Mouse (Mus musculus) midbrain, embryonic 15.5 days (tissue): ENCODE measurements at regions not wholly inside any gene's neighbourhood (a gene's known extent, or its start where the extent isn't known, plus 50 kb on each side); places are given as distances from the start of the nearest gene placed in this dataset.

ENCODE experiments used
- ATAC-seq: fragments of 200-750 bp; cut with Nextera tagmentation; replicated peaks from 2 replicates; pipeline ENCODE4 v1.8.0; 2017; ENCODE audit warnings: moderate TSS enrichment
- H3K27ac ChIP-seq: fragments of 300-500 bp; sonication (generic); 2 replicates; pipeline ENCODE4 v1.5.1; 2015; ENCODE audit warnings: mild to moderate bottlenecking, inconsistent platforms
- H3K27me3 ChIP-seq: fragments of 300-500 bp; sonication (generic); replicated peaks from 2 replicates; pipeline ENCODE4 v1.6.1; 2015; ENCODE audit warnings: inconsistent platforms
- H3K36me3 ChIP-seq: fragments of 300-500 bp; sonication (generic); replicated peaks from 2 replicates; pipeline ENCODE4 v1.6.1; 2015; ENCODE audit warnings: inconsistent platforms
- H3K4me1 ChIP-seq: fragments of 300-500 bp; sonication (generic); 2 replicates; pipeline ENCODE4 v1.6.1; 2015; ENCODE audit warnings: inconsistent platforms
- H3K4me2 ChIP-seq: fragments of 300-500 bp; sonication (generic); 2 replicates; pipeline ENCODE4 v1.6.1; 2015; ENCODE audit warnings: inconsistent platforms, mild to moderate bottlenecking, moderate library complexity
- H3K4me3 ChIP-seq: fragments of 300-500 bp; sonication (generic); 2 replicates; pipeline ENCODE4 v1.5.1; 2015; ENCODE audit warnings: mild to moderate bottlenecking, inconsistent platforms
- H3K9ac ChIP-seq: fragments of 300-500 bp; sonication (generic); 2 replicates; pipeline ENCODE4 v1.6.1; 2015; ENCODE audit warnings: mild to moderate bottlenecking, inconsistent platforms
- H3K9me3 ChIP-seq: fragments of 300-500 bp; sonication (generic); 2 replicates; pipeline ENCODE4 v1.6.1; 2016; ENCODE audit warnings: inconsistent platforms
- WGBS: fragments of 180-500 bp; shearing (Covaris S2); methylation state at CpG from one replicate; pipeline ENCODE4 v1.1.7; 2015; ENCODE audit warnings: mixed read lengths; 5-methylcytosine and 5-hydroxymethylcytosine counted together

DNA sequence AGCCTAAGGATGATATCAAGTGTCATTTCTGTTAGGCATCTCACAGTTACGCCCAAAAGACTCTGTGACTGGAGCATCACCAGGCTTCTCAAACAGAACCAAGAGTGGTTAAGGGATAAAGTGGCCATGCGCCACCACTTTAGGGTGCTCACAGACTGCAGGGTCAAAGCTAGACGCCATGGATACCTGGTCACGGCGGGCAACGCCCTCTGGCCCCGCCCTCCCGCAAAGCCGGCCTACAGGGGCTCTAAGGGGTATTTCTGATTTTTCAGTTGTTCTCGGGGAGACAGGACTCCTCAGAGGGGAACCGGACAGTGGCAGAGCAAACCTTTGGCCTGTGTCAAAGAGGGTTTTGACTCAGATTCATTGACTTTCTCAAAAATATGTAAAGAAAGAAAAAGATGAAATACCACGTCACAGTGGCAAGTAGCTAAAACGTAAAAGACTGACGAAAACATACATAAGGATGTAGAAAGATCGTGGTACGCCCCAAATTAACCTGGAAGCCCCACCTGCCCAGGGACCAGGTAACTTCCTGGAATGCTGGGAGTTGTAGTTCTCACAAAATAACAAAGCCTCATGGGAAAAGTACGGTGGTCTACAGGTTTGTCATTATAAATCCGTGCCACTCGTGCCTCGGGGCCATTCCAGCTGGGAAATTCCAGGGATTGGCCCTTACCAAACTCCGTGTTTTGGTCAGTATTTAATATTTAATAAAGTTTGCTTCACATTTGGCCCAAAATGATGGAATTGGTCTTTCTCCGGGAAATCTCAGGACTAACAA lies 116.1 kb upstream of the Arid2 start:
- no peaks in the 10 kb centered on the region for H3K9me3 ChIP-seq
- no peaks in the 10 kb centered on the region for H3K36me3 ChIP-seq
- WGBS: 14% methylated on average over 22 of the region's 22 CpGs
- peak overlapping the region; percentile 58 for H3K4me2 ChIP-seq
- H3K4me1 ChIP-seq: peaks cover 10% of the 10 kb centered on the region
- peak overlapping the region; percentile 34; the same call in 1 of the 2 replicates for H3K27ac ChIP-seq
- peak overlapping the region; percentile 21; the same call in 1 of the 2 replicates for H3K9ac ChIP-seq
- ATAC-seq: peak; percentile 83
- H3K4me3 ChIP-seq: peak overlapping the region; percentile 36
- H3K27me3 ChIP-seq: 0 out of 2 replicates have a peak, but pooled peaks cover 3% of the 10 kb centered on the region

DNA sequence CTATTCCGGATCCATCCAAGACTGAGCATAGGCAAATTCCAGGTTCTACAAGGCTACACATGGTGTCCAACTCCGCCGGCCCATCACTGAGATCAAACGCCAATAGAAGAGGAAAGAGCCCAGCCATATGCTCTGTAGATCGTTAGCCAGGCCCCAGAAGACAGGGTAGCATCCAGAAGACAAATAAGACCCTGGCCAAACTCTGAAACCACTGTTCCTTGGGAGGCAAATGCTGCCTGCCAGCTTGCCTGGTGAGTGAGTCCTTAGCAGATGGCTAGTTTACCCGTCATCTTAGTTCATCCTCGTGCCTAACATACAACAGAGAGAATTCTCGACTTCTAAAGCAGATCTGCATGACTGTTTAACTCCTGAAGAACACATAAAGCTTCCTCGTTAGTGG lies 109.4 kb upstream of the Arid2 start:
- H3K9me3 ChIP-seq: no peaks in the 10 kb centered on the region
- no peak overlapping the region for H3K9ac ChIP-seq
- no peak overlapping the region for H3K4me3 ChIP-seq
- ATAC-seq: no peak
- no peak overlapping the region for H3K4me2 ChIP-seq
- H3K4me1 ChIP-seq: peaks cover 3% of the 10 kb centered on the region; the same call in 1 of the 2 replicates
- H3K27ac ChIP-seq: no peak overlapping the region
- H3K27me3 ChIP-seq: no peaks in the 10 kb centered on the region
- no peaks in the 10 kb centered on the region for H3K36me3 ChIP-seq
- WGBS: 73% methylated on average over 9 of the region's 9 CpGs

DNA sequence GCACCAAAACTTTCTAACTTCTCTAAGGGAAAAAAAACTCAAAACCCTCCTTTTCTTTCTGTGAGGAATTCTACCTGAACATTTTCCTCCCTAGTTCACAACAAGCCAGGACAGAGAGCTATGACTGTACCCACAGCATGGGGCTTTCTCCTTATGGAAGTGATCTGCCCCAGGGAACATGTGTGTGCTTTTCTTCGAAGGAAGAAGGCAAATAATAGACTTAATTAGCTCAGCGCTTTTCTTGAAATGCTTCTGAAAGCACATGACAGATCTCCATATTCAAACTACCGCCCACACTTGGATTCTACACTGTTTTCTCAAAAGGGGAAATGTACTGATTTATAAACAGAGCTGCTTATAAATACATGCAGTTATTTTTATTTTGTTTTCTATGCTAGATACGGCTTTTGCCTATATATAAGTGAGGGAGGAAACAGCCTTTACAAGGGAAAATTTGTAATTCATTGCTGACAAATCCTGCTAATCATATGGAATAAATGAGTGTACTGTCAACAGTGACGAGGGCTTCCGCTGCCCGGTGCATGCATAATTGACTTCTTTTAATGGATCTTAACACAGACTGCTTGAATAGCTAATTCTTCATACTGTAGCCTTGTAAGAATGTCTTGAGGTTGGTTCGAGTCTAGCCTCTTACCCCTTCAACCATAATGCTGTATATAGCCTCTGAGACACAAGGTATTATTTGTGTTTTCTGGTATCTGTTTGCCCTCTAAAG lies 108.8 kb upstream of the Arid2 start:
- 36% methylated on average over 8 of the region's 8 CpGs for WGBS
- Histone ChIP-seq H3K27ac (no peak overlapping the region), H3K9ac (no peak overlapping the region)

DNA sequence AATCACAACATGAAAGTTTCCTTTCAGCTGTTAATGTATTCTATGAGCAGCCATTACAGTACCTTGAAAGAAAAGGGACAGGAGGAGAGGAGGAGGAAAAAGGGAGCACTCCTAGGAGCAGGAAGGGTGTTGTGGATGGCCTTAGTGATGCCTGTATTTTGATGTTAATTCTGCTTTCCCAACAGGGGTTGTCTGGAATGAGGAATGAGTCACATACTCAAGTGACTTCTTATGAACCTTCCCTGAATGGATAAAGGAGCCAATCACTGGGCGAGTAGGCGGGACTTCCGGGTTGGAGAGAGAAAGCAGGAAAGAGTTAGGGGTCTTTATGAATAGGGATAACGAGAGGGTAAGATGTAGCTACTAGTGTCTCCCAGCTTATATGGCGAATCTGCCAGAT lies 107.8 kb upstream of the Arid2 start:
- H3K36me3 ChIP-seq: no peaks in the 10 kb centered on the region
- H3K9ac ChIP-seq: no peak overlapping the region
- peaks cover 3% of the 10 kb centered on the region; the same call in 1 of the 2 replicates for H3K4me1 ChIP-seq
- no peak overlapping the region for H3K4me3 ChIP-seq
- no peaks in the 10 kb centered on the region for H3K27me3 ChIP-seq
- no peak for ATAC-seq
- no peak overlapping the region for H3K4me2 ChIP-seq
- no peaks in the 10 kb centered on the region for H3K9me3 ChIP-seq
- whole genome bisulfite sequencing: 87% methylated on average over 5 of the region's 5 CpGs
- no peak overlapping the region for H3K27ac ChIP-seq

More for the DNA sequence above, 108.8 kb upstream of the Arid2 start:
- no peaks in the 10 kb centered on the region for H3K36me3 ChIP-seq
- no peak overlapping the region for H3K4me3 ChIP-seq
- H3K4me2 ChIP-seq: no peak overlapping the region
- peaks cover 3% of the 10 kb centered on the region; the same call in 1 of the 2 replicates for H3K4me1 ChIP-seq
- no peaks in the 10 kb centered on the region for H3K27me3 ChIP-seq
- H3K9me3 ChIP-seq: no peaks in the 10 kb centered on the region
- no peak for ATAC-seq

DNA sequence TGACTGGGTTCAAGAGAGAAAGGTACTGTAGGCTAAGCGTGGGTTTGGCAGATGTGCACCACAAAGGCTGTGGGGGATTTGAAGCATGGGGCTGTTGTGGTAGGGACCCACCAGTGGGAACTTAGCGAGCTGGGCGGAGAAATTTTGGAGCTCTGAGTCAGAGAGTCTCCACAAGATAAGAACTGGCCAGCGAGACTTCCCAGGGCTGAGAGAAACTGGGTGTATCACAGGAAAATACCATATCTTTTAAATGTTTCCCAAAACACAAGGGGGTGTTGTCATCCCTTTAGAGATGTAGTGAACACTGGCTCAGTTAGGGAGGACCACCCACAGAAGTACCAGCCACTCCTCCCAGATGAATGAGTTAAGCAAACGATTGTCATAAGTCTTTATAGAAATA lies 107.3 kb upstream of the Arid2 start:
- H3K4me2 ChIP-seq: no peak overlapping the region
- no peaks in the 10 kb centered on the region for H3K36me3 ChIP-seq
- no peak overlapping the region for H3K27ac ChIP-seq
- H3K4me3 ChIP-seq: no peak overlapping the region
- WGBS: 89% methylated on average over 5 of the region's 5 CpGs
- H3K27me3 ChIP-seq: no peaks in the 10 kb centered on the region
- ATAC-seq: no peak
- no peaks in the 10 kb centered on the region for H3K9me3 ChIP-seq
- no peak overlapping the region for H3K9ac ChIP-seq
- peaks cover 3% of the 10 kb centered on the region; the same call in 1 of the 2 replicates for H3K4me1 ChIP-seq

DNA sequence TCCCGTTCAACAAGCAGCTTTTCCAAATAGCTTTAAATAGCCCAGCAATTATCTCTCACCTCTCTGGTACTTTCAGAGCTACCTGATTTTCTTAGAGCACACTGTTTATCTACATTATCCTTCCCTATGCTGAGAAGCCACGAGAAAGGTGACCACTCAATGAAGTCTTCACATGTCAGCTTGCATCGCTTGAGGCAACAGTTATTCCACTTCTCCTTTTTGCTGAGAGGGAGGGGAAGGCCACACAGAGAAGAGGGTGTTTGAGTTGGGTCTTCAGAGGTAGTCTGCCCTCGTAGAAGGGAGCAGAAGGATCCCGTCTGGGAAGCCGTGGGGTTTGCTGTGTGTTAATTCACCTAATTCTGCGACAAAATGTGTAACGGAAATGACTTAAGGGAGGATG lies 106.3 kb upstream of the Arid2 start:
- H3K4me2 ChIP-seq: no peak overlapping the region
- ATAC-seq: no peak
- WGBS: 88% methylated on average over 8 of the region's 8 CpGs
- no peak overlapping the region for H3K27ac ChIP-seq
- no peaks in the 10 kb centered on the region for H3K36me3 ChIP-seq
- H3K27me3 ChIP-seq: no peaks in the 10 kb centered on the region
- no peak overlapping the region for H3K4me3 ChIP-seq
- H3K4me1 ChIP-seq: peaks cover 5% of the 10 kb centered on the region; the same call in 1 of the 2 replicates
- no peaks in the 10 kb centered on the region for H3K9me3 ChIP-seq
- no peak overlapping the region for H3K9ac ChIP-seq

DNA sequence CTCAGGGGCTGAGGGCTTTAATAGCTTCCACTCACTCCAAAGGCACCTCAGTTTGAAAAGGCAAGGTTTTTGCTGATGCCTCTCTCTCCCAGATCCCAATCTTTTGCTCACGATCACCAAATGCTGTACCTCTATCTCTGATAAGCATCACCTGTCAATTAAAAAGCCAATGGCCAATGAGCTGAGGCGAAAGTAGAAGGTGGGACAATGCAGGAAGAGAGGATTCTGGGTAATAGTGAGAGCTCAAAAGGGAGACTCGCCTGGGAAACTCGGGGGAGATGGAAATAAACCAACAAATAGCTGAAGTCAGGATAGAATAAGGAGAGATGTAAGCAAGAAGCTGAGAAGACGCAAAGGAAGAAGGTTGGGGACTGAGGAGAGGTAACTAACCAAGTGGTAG lies 105.0 kb upstream of the Arid2 start:
- no peaks in the 10 kb centered on the region for H3K9me3 ChIP-seq
- H3K27me3 ChIP-seq: no peaks in the 10 kb centered on the region
- WGBS: 84% methylated on average over 5 of the region's 5 CpGs
- H3K4me2 ChIP-seq: no peak overlapping the region
- no peak overlapping the region for H3K27ac ChIP-seq
- no peaks in the 10 kb centered on the region for H3K36me3 ChIP-seq
- H3K9ac ChIP-seq: no peak overlapping the region
- no peak overlapping the region for H3K4me3 ChIP-seq
- ATAC-seq: no peak
- H3K4me1 ChIP-seq: peaks cover 5% of the 10 kb centered on the region; the same call in 1 of the 2 replicates

DNA sequence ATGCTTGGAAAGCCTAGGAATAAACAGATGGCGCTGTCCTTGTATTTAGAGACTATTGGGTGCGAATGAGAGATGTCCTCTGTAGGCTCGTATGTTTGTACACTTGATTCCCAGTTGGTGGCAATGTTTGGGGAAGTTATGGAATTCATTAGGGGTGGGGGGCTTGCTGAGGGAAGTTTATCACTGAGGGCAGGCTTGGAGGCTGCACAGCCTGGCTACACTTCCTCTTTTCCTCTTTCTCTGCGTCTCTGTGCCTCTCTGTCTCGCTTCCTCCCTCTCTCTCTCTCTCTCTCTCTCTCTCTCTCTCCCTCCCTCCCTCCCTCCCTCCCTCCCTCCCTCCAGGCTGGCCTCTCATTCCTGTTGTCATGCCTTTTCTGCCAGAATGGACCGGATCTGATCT lies 104.2 kb upstream of the Arid2 start:
- no peak overlapping the region for H3K9ac ChIP-seq
- H3K36me3 ChIP-seq: no peaks in the 10 kb centered on the region
- no peak overlapping the region for H3K4me3 ChIP-seq
- H3K4me2 ChIP-seq: no peak overlapping the region
- H3K9me3 ChIP-seq: no peaks in the 10 kb centered on the region
- WGBS: 78% methylated on average over 6 of the region's 6 CpGs
- no peak for ATAC-seq
- no peaks in the 10 kb centered on the region for H3K27me3 ChIP-seq
- peaks cover 5% of the 10 kb centered on the region; the same call in 1 of the 2 replicates for H3K4me1 ChIP-seq
- H3K27ac ChIP-seq: no peak overlapping the region

DNA sequence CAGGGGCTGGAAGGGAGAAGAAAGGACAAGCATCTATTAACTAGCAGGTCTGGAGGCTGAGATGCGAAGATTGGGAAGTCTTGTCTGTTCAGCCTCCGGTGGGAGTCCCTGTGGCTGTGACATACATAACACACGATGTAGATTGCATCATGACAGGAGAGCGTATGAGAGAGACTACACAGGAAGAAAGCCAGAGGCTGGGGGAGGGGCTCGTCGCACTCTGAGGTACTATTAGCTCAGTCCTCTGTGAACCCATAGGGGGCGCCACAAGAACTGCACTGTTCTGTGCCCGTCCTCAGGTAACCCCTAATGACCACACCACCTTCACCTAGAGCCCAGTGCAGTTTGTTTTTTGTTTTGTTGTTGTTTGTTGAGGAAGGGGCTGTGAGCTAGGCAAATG lies 102.7 kb upstream of the Arid2 start:
- no peak overlapping the region for H3K4me3 ChIP-seq
- no peak overlapping the region for H3K4me2 ChIP-seq
- no peaks in the 10 kb centered on the region for H3K9me3 ChIP-seq
- no peak for ATAC-seq
- 66% methylated on average over 8 of the region's 8 CpGs for WGBS
- H3K9ac ChIP-seq: no peak overlapping the region
- no peaks in the 10 kb centered on the region for H3K27me3 ChIP-seq
- no peaks in the 10 kb centered on the region for H3K36me3 ChIP-seq
- no peak overlapping the region for H3K27ac ChIP-seq
- 0 out of 2 replicates have a peak, but pooled peaks cover 3% of the 10 kb centered on the region for H3K4me1 ChIP-seq

DNA sequence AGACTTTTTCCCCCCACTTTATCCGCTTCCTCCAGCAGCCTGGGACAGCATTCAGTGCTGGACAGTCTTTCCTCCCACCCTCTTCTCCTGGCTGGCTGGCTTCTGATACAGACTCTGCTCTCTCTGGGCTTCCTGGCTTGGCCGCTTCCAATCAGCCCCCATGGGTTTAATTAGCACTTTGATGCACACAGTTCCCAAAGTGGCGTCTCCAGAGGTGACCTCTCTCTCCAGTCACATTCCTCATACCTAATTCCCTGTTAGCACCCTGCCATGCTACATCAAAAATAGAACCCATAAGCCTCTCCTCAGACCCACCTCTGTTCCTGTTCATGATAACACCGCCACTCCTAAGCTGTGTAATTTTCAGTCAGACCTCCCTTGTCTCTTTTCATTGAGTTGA lies 101.9 kb upstream of the Arid2 start:
- 37% methylated on average over 4 of the region's 4 CpGs for WGBS
- Histone ChIP-seq H3K27me3 (no peaks in the 10 kb centered on the region), H3K27ac (no peak overlapping the region), H3K4me1 (0 out of 2 replicates have a peak, but pooled peaks cover 3% of the 10 kb centered on the region), H3K36me3 (no peaks in the 10 kb centered on the region), H3K4me3 (no peak overlapping the region), H3K9ac (no peak overlapping the region), H3K9me3 (no peaks in the 10 kb centered on the region), H3K4me2 (no peak overlapping the region)
- no peak for ATAC-seq

DNA sequence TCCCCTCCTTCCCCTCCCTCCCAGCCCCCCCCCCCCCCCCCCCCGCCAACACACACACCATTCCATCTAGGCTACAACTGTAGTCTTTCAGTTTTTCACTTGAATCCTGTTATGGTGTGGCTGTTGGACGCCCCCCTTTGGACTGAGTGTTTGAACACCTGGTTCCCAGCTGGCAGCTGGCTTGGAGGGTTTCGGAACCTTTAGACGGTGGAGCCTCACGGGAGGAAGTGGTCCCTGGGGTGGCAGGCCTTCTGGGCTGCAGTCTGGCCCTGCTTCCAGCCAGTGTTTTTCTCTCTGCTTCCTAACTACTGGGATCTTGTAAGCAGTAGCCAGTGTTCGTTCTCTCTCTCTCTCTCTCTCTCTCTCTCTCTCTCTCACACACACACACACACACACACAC lies 101.4 kb upstream of the Arid2 start:
- H3K9me3 ChIP-seq: no peaks in the 10 kb centered on the region
- H3K4me2 ChIP-seq: no peak overlapping the region
- H3K4me3 ChIP-seq: no peak overlapping the region
- H3K27me3 ChIP-seq: no peaks in the 10 kb centered on the region
- WGBS: 25% methylated on average over 5 of the region's 6 CpGs
- H3K4me1 ChIP-seq: 0 out of 2 replicates have a peak, but pooled peaks cover 3% of the 10 kb centered on the region
- no peaks in the 10 kb centered on the region for H3K36me3 ChIP-seq
- no peak overlapping the region for H3K9ac ChIP-seq
- H3K27ac ChIP-seq: no peak overlapping the region
- ATAC-seq: no peak

DNA sequence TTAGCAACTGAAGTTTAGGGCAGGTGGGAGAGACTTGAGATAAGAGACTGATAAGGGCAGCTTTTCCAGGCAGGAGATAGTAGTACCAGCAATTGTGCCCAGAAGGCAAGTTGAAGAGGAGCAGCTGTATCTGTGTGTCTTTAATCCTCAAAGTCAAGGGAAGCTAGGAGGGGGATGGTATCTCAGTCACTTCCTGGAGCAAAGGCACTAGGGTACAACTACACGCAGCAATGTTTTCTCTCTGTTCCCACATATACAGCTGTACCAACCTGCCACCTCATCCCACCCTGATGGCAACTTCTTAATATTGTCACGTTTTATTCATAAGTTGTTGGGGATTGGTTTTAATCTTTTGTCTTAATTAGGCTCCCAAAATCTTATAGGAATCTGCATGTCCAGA lies 97.8 kb upstream of the Arid2 start:
- H3K27ac ChIP-seq: no peak overlapping the region
- WGBS: 88% methylated on average over 2 of the region's 2 CpGs
- H3K27me3 ChIP-seq: no peaks in the 10 kb centered on the region
- no peak overlapping the region for H3K4me2 ChIP-seq
- H3K36me3 ChIP-seq: no peaks in the 10 kb centered on the region
- no peak for ATAC-seq
- no peaks in the 10 kb centered on the region for H3K9me3 ChIP-seq
- no peak overlapping the region for H3K4me3 ChIP-seq
- H3K9ac ChIP-seq: no peak overlapping the region
- H3K4me1 ChIP-seq: 0 out of 2 replicates have a peak, but pooled peaks cover 3% of the 10 kb centered on the region
